Mouse (Mus musculus) frontal cortex, adult (tissue): ENCODE data around the gene Adam8.

Experiments
- ATAC-seq: cut with Nextera tagmentation; 2 replicates; pipeline ENCODE4 v1.9.2; 2017; ENCODE audit warnings: mild to moderate bottlenecking, moderate library complexity, mixed read lengths; ENCODE audit not compliant: low TSS enrichment

Gene Adam8

GRCm38 (mm10) chr7:139946032-139946431, 46.3 kb downstream of the Adam8 start:
- no peak for ATAC-seq

GRCm38 (mm10) chr7:139945516-139945915, 46.8 kb downstream of the Adam8 start:
- no peak for ATAC-seq

GRCm38 (mm10) chr7:139944291-139945240, 47.8 kb downstream of the Adam8 start:
- ATAC-seq: no peak

- ATAC-seq: no peak
These were observed 48.6 kb downstream of the Adam8 start, which contains the start of gene Utf1 for GRCm38 (mm10) chr7:139943674-139944281. TSS of gene Utf1 (plus strand) at chr7:139943789.

- ATAC-seq: no peak
These were observed 51.7 kb downstream of the Adam8 start for GRCm38 (mm10) chr7:139940476-139941209.

GRCm38 (mm10) chr7:139937810-139938209, 54.6 kb downstream of the Adam8 start:
- no peak for ATAC-seq

GRCm38 (mm10) chr7:139937138-139937537, 55.2 kb downstream of the Adam8 start:
- ATAC-seq: no peak

GRCm38 (mm10) chr7:139936705-139937104, 55.7 kb downstream of the Adam8 start:
- no peak for ATAC-seq

- ATAC-seq: peak; percentile 72; the same call in 1 of the 2 replicates
These were observed 61.6 kb downstream of the Adam8 start for GRCm38 (mm10) chr7:139930732-139931131.
